Mouse (Mus musculus): ENCODE results near the gene Zcchc17.

- TF ChIP-seq POLR2A (IDR thresholded peaks at IDR 0.05; ENCODE audit: low read depth, low read length) (no peak), CTCF (IDR thresholded peaks at IDR 0.05; ENCODE audit: extremely low read depth, insufficient read length, insufficient replicate concordance, low read depth, low read length) (no peak)
Measured at GRCm38 (mm10) chr4:130266601-130267000, 93.1 kb downstream of the Zcchc17 start.

All from small intestine, adult 2 months (tissue).